Mouse (Mus musculus) spleen, adult 2 months (tissue): Measurements from ENCODE around the gene Henmt1.

Experiments
- CTCF ChIP-seq: fragments of 200-500 bp; IDR thresholded peaks from 2 replicates; pipeline ENCODE4 v1.5.1; 2011; ENCODE audit warnings: mild to moderate bottlenecking, inconsistent platforms; ENCODE audit not compliant: insufficient read depth, insufficient read length, insufficient replicate concordance; ENCODE audit errors: extremely low read depth
- POLR2A ChIP-seq: fragments of 200-500 bp; IDR thresholded peaks from 2 replicates; pipeline ENCODE4 v1.6.1; 2011; ENCODE audit warnings: low read depth, low read length, inconsistent platforms

GRCm38 (mm10) chr3:108989971-108990548 lies 50.4 kb downstream of the Henmt1 start:
- TF ChIP-seq POLR2A (no peak), CTCF (no peak)
